Mouse (Mus musculus) lung, adult 2 months (tissue): ENCODE measurements around the gene Afap1.

Experiments
- CTCF ChIP-seq: fragments of 200-500 bp; IDR thresholded peaks from 2 replicates; pipeline ENCODE4 v1.5.1; 2011; ENCODE audit warnings: mild to moderate bottlenecking, low read length, control low read depth; ENCODE audit not compliant: insufficient read depth
- POLR2A ChIP-seq: fragments of 200-500 bp; IDR thresholded peaks from 2 replicates; pipeline ENCODE4 v1.6.1; 2011; ENCODE audit warnings: low read depth, mild to moderate bottlenecking, control low read depth, low read length, borderline replicate concordance; ENCODE audit errors: extremely low read depth

GRCm38 (mm10) chr5:35956268-35956667 is 63.1 kb downstream of the Afap1 start:
- no peak for TF ChIP-seq POLR2A
- no peak for TF ChIP-seq CTCF
